Mouse (Mus musculus): ENCODE measurements at regions not wholly inside any gene's neighbourhood (a gene's known extent, or its start where the extent isn't known, plus 50 kb on each side); places are given as distances from the start of the nearest gene placed in this dataset.

DNA sequence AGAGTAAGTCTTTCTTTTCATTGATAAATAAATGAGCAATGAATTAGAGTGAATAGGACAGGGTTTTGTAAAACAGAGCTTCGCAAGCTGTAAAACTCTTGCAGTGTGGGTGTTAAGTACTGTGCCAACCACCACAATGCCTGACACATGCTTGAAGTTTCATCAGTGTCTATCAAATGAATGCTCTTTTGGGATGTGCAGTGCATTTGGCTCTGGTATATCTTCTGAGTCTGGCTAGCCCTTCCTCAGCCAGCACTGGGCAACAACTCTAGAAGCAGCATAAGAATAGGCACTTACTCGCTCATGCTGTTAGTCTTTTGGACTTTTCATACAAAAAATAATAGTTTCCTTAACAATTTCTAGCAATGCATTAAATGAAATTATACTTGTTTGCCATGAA, 370.9 kb downstream of the Hs3st1 start:
- no peak overlapping the region for H3K27ac ChIP-seq (ENCODE audit: insufficient read depth, low read depth)
- TF ChIP-seq CHD2 (IDR thresholded peaks at IDR 0.05; ENCODE audit: low read length) (no peak), ZC3H11A (IDR thresholded peaks at IDR 0.05; ENCODE audit: low read depth, low read length) (no peak), CTCF (conservative IDR thresholded peaks at IDR 0.05 in 1 of 2, IDR thresholded peaks at IDR 0.05 in 1 of 2; ENCODE audit: low read depth in 2 of 2, low read length in 2 of 2) (no peak), MAFK (IDR thresholded peaks at IDR 0.05; ENCODE audit: insufficient replicate concordance, low read length) (no peak), SIN3A (IDR thresholded peaks at IDR 0.05; ENCODE audit: low read length) (no peak), MXI1 (IDR thresholded peaks at IDR 0.05; ENCODE audit: low read depth, low read length) (no peak), ZNF384 (IDR thresholded peaks at IDR 0.05; ENCODE audit: low read depth, low read length) (no peak), PAX5 (IDR thresholded peaks at IDR 0.05; ENCODE audit: low read length) (no peak), TCF12 (IDR thresholded peaks at IDR 0.05; ENCODE audit: low read depth, low read length) (no peak), E2F4 (IDR thresholded peaks at IDR 0.05; ENCODE audit: insufficient replicate concordance, low read depth, low read length) (no peak), UBTF (IDR thresholded peaks at IDR 0.05; ENCODE audit: low read depth, low read length) (no peak), EP300 (IDR thresholded peaks at IDR 0.05; ENCODE audit: low read length) (no peak), ZKSCAN1 (IDR thresholded peaks at IDR 0.05; ENCODE audit: borderline replicate concordance, low read depth, low read length) (no peak), ZMIZ1 (IDR thresholded peaks at IDR 0.05; ENCODE audit: low read depth, low read length) (no peak)
- no peaks in the 10 kb centered on the region for H3K9me3 ChIP-seq (replicated peaks; ENCODE audit: low read length)
- DNase-seq (ENCODE audit: extremely low read depth), result no peak
- no peak overlapping the region for H3K4me2 ChIP-seq (ENCODE audit: insufficient read depth, low read depth, poor library complexity, severe bottlenecking)
- no peaks in the 10 kb centered on the region for H3K36me3 ChIP-seq (replicated peaks in 1 of 2; ENCODE audit: control insufficient read depth in 1 of 2, insufficient read depth in 1 of 2, low read length in 1 of 2)
- H3K4me1 ChIP-seq (ENCODE audit: control insufficient read depth in 1 of 2, insufficient read depth in 2 of 2), result no peaks in the 10 kb centered on the region
- no peaks in the 10 kb centered on the region for H3K79me2 ChIP-seq (replicated peaks; ENCODE audit: control insufficient read depth, extremely low read depth, insufficient read depth, poor library complexity, severe bottlenecking)
- H3K4me3 ChIP-seq (replicated peaks in 1 of 3; ENCODE audit: low read depth in 2 of 3, low read length in 2 of 3, poor library complexity in 1 of 3), result no peak overlapping the region
- dilution Hi-C loops (cut with MboI; ENCODE audit: extremely low pct_ligation_motif_present, extremely low pct_unique_long_range_greater_than_20kb, low sequenced_read_pairs), result no loop called here
- no peak overlapping the region for H3K9ac ChIP-seq (ENCODE audit: insufficient read depth, low read depth)
- H3K27me3 ChIP-seq (replicated peaks), result no peaks in the 10 kb centered on the region
- in situ Hi-C loops (cut with MboI; ENCODE audit: low pct_ligation_motif_present, low pct_unique_long_range_greater_than_20kb, low sequenced_read_pairs), result no loop called here

GRCm38 (mm10) chr5:39374199-39374598, 381.1 kb downstream of the Hs3st1 start:
- in situ Hi-C loops (cut with MboI; ENCODE audit: low pct_ligation_motif_present, low pct_unique_long_range_greater_than_20kb, low sequenced_read_pairs), result no loop called here
- DNase-seq (ENCODE audit: extremely low read depth), result no peak
- H3K36me3 ChIP-seq (replicated peaks in 1 of 2; ENCODE audit: control insufficient read depth in 1 of 2, insufficient read depth in 1 of 2, low read length in 1 of 2), result no peaks in the 10 kb centered on the region

DNA sequence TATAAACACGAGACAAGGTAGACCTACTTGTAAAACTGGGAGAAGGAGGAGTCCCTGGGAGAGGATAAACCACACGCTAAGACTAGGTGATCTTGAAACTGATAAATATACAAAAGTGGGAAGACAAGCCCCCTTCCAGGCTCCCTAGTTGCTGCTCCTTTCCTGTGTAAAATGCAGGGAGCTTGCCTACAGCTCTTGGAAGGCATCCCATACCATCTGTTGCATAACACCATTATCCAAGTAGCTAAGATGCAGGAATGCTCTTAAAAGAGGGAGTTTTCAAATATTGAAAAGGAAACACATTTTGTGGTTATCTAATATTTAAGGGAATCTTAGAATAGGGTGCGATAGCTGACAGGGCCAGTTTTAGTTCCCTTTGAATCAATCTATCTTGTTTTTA, 406.6 kb downstream of the Hs3st1 start:
- Histone ChIP-seq H3K9ac (ENCODE audit: insufficient read depth, low read depth) (no peak overlapping the region), H3K79me2 (replicated peaks; ENCODE audit: control insufficient read depth, extremely low read depth, insufficient read depth, poor library complexity, severe bottlenecking) (no peaks in the 10 kb centered on the region), H3K4me2 (ENCODE audit: insufficient read depth, low read depth, poor library complexity, severe bottlenecking) (no peak overlapping the region), H3K4me1 (ENCODE audit: control insufficient read depth in 1 of 2, insufficient read depth in 2 of 2) (no peaks in the 10 kb centered on the region), H3K9me3 (replicated peaks; ENCODE audit: low read length) (no peaks in the 10 kb centered on the region), H3K27me3 (replicated peaks) (no peaks in the 10 kb centered on the region), H3K36me3 (replicated peaks in 1 of 2; ENCODE audit: control insufficient read depth in 1 of 2, insufficient read depth in 1 of 2, low read length in 1 of 2) (no peaks in the 10 kb centered on the region), H3K4me3 (replicated peaks in 1 of 3; ENCODE audit: low read depth in 2 of 3, low read length in 2 of 3, poor library complexity in 1 of 3) (no peak overlapping the region), H3K27ac (ENCODE audit: insufficient read depth, low read depth) (no peak overlapping the region)
- DNase-seq (ENCODE audit: extremely low read depth), result no peak
- dilution Hi-C loops (cut with MboI; ENCODE audit: extremely low pct_ligation_motif_present, extremely low pct_unique_long_range_greater_than_20kb, low sequenced_read_pairs), result no loop called here
- in situ Hi-C loops (cut with MboI; ENCODE audit: low pct_ligation_motif_present, low pct_unique_long_range_greater_than_20kb, low sequenced_read_pairs), result no loop called here
- TF ChIP-seq ZKSCAN1 (IDR thresholded peaks at IDR 0.05; ENCODE audit: borderline replicate concordance, low read depth, low read length), result no peak
- TF ChIP-seq IRF4 (IDR thresholded peaks at IDR 0.05; ENCODE audit: low read depth, low read length), result no peak
- TF ChIP-seq NRF1 (IDR thresholded peaks at IDR 0.05; ENCODE audit: low read depth, low read length), result no peak
- TF ChIP-seq JUN (IDR thresholded peaks at IDR 0.05; ENCODE audit: insufficient read depth, low read depth, low read length), result no peak
- TF ChIP-seq MAX (IDR thresholded peaks at IDR 0.05; ENCODE audit: low read length), result no peak
- TF ChIP-seq ZNF384 (IDR thresholded peaks at IDR 0.05; ENCODE audit: low read depth, low read length), result no peak
- TF ChIP-seq ZMIZ1 (IDR thresholded peaks at IDR 0.05; ENCODE audit: low read depth, low read length), result no peak
- TF ChIP-seq CHD1 (IDR thresholded peaks at IDR 0.05; ENCODE audit: low read depth, low read length), result no peak
- TF ChIP-seq POLR2A (IDR thresholded peaks at IDR 0.05; ENCODE audit: low read depth, low read length), result no peak
- TF ChIP-seq RAD21 (IDR thresholded peaks at IDR 0.05; ENCODE audit: low read depth, low read length), result no peak
- TF ChIP-seq NELFE (IDR thresholded peaks at IDR 0.05; ENCODE audit: low read depth, low read length), result no peak
- TF ChIP-seq TBP (conservative IDR thresholded peaks at IDR 0.05; ENCODE audit: low read depth, low read length), result no peak
- no peak for TF ChIP-seq MYC (IDR thresholded peaks at IDR 0.05; ENCODE audit: low read depth, low read length)
- TF ChIP-seq RCOR1 (conservative IDR thresholded peaks at IDR 0.05; ENCODE audit: low read depth, low read length), result no peak
- no peak for TF ChIP-seq KAT2A (IDR thresholded peaks at IDR 0.05; ENCODE audit: insufficient replicate concordance, low read length)
- TF ChIP-seq ELF1 (IDR thresholded peaks at IDR 0.05; ENCODE audit: low read depth, low read length), result no peak

More at GRCm38 (mm10) chr5:39374199-39374598, 381.1 kb downstream of the Hs3st1 start:
- TF ChIP-seq MAFK (IDR thresholded peaks at IDR 0.05; ENCODE audit: insufficient replicate concordance, low read length) (no peak), ZKSCAN1 (IDR thresholded peaks at IDR 0.05; ENCODE audit: borderline replicate concordance, low read depth, low read length) (no peak), E2F4 (IDR thresholded peaks at IDR 0.05; ENCODE audit: insufficient replicate concordance, low read depth, low read length) (no peak)
- H3K27me3 ChIP-seq (replicated peaks), result no peaks in the 10 kb centered on the region
- no peak overlapping the region for H3K4me2 ChIP-seq (ENCODE audit: insufficient read depth, low read depth, poor library complexity, severe bottlenecking)
- no peaks in the 10 kb centered on the region for H3K9me3 ChIP-seq (replicated peaks; ENCODE audit: low read length)
- no peak overlapping the region for H3K4me3 ChIP-seq (replicated peaks in 1 of 3; ENCODE audit: low read depth in 2 of 3, low read length in 2 of 3, poor library complexity in 1 of 3)
- H3K27ac ChIP-seq (ENCODE audit: insufficient read depth, low read depth), result no peak overlapping the region
- H3K4me1 ChIP-seq (ENCODE audit: control insufficient read depth in 1 of 2, insufficient read depth in 2 of 2), result no peaks in the 10 kb centered on the region
- dilution Hi-C loops (cut with MboI; ENCODE audit: extremely low pct_ligation_motif_present, extremely low pct_unique_long_range_greater_than_20kb, low sequenced_read_pairs), result no loop called here
- H3K9ac ChIP-seq (ENCODE audit: insufficient read depth, low read depth), result no peak overlapping the region
- H3K79me2 ChIP-seq (replicated peaks; ENCODE audit: control insufficient read depth, extremely low read depth, insufficient read depth, poor library complexity, severe bottlenecking), result no peaks in the 10 kb centered on the region
